Comparison of ENCODE assay signal across 6 mouse cellular contexts in the genomic region with DNA sequence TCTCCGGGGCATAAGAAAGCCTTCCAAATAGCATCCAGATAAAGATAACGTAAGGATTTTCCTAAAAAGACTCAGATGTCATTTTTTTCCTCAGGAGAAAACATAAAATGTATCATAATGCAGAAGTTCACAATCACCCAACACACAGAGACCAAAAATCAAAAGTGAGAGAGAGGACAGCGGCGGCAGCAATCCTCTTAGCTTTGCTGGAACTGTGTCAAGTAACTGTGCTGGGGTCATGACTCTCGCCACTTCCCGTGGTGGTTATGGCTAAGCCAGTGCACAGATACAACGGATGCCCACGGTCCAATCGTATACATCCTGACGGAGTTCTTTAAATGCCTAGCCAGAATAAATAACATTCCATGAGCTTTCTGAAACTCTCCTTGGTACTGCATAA. TPM values are rescaled to one million over a fixed set of nuclear protein-coding genes. Genes with fewer than 3 reads are reported as not detected.
DNase-seq lines count a peak whose midpoint lies in the region; ATAC-seq and TF ChIP-seq lines count a peak whose summit lies in the region.
"Not testable (repeated sequence)": the region's sequence is repeated elsewhere in the genome, so short reads cannot be mapped to it uniquely, and the experiment has no call there.

No protein-coding gene starts in this region.

- TF ChIP-seq CTCF in kidney, postnatal 0 days (IDR thresholded peaks at IDR 0.05; ENCODE audit: low read depth); liver, postnatal 0 days (IDR thresholded peaks at IDR 0.05; ENCODE audit: low read depth); stomach, postnatal 0 days (IDR thresholded peaks at IDR 0.05; ENCODE audit: low read depth): not testable (repeated sequence)

- peaks cover 13% of the 10 kb centered on the region for H3K9me3 ChIP-seq in forebrain, embryonic 11.5 days (ENCODE audit: control insufficient read depth, low read length)
- H3K9me3 ChIP-seq in kidney, postnatal 0 days (replicated peaks; ENCODE audit: low read length); liver, postnatal 0 days (ENCODE audit: low read length); stomach, postnatal 0 days (ENCODE audit: control insufficient read depth, low read length): not testable (repeated sequence)

- not testable (repeated sequence) for H3K36me3 ChIP-seq in forebrain, embryonic 11.5 days (ENCODE audit: control insufficient read depth, insufficient read depth, low read length); kidney, postnatal 0 days (ENCODE audit: insufficient read depth, low read length); liver, postnatal 0 days (replicated peaks; ENCODE audit: insufficient read depth, low read length); stomach, postnatal 0 days (ENCODE audit: control insufficient read depth, insufficient read depth, low read length)

- not testable (repeated sequence) for H3K27me3 ChIP-seq in forebrain, embryonic 11.5 days (ENCODE audit: control insufficient read depth, insufficient read depth, low read length); kidney, postnatal 0 days (ENCODE audit: insufficient read depth, low read length); liver, postnatal 0 days (ENCODE audit: insufficient read depth, low read length); stomach, postnatal 0 days (ENCODE audit: control insufficient read depth, insufficient read depth, low read length)

- TF ChIP-seq EP300 in liver, postnatal 0 days (IDR thresholded peaks at IDR 0.05; ENCODE audit: low read depth); stomach, postnatal 0 days (optimal IDR thresholded peaks at IDR 0.05): not testable (repeated sequence)

- ATAC-seq in forebrain, embryonic 11.5 days (replicated peaks; ENCODE audit: low FRiP score); kidney, postnatal 0 days (replicated peaks; ENCODE audit: low FRiP score, low read depth); liver, postnatal 0 days; stomach, postnatal 0 days (ENCODE audit: low FRiP score, low TSS enrichment): not testable (repeated sequence)

- not testable (repeated sequence) for H3K27ac ChIP-seq in forebrain, embryonic 11.5 days (ENCODE audit: low read depth, low read length); kidney, postnatal 0 days; liver, postnatal 0 days (ENCODE audit: low read depth); stomach, postnatal 0 days (replicated peaks)

- not testable (repeated sequence) for H3K4me1 ChIP-seq in forebrain, embryonic 11.5 days (replicated peaks; ENCODE audit: control insufficient read depth, insufficient read depth, low read length); kidney, postnatal 0 days (replicated peaks; ENCODE audit: insufficient read depth, low read length); liver, postnatal 0 days (ENCODE audit: insufficient read depth); stomach, postnatal 0 days (replicated peaks; ENCODE audit: control insufficient read depth, insufficient read depth)

- not testable (repeated sequence) for H3K4me2 ChIP-seq in forebrain, embryonic 11.5 days (ENCODE audit: low read depth, low read length, severe bottlenecking); kidney, postnatal 0 days (ENCODE audit: low read length); liver, postnatal 0 days (ENCODE audit: low read depth, low read length); stomach, postnatal 0 days (replicated peaks; ENCODE audit: low read depth)

- DNase-seq in adipocyte (ENCODE audit: low spot score) = peak; percentile 14
- peak; percentile 68 for DNase-seq in forebrain, embryonic 11.5 days (ENCODE audit: low spot score)
- peak; percentile 4 for DNase-seq in kidney, postnatal 0 days (ENCODE audit: low spot score)
- peak; percentile 37 for DNase-seq in liver, postnatal 0 days
- DNase-seq in lung, postnatal 10 days = peak; percentile 6
- peak; percentile 26 for DNase-seq in stomach, postnatal 0 days (ENCODE audit: low spot score)

- WGBS in forebrain, embryonic 11.5 days = 92% methylated on average over 10 of the region's 10 CpGs
- 90% methylated on average over 10 of the region's 10 CpGs for WGBS in kidney, postnatal 0 days
- 85% methylated on average over 10 of the region's 10 CpGs for WGBS in liver, postnatal 0 days (ENCODE audit: insufficient replicate concordance)
- 87% methylated on average over 10 of the region's 10 CpGs for WGBS in stomach, postnatal 0 days

- H3K4me3 ChIP-seq in forebrain, embryonic 11.5 days (ENCODE audit: low read depth, low read length); kidney, postnatal 0 days (replicated peaks; ENCODE audit: low read depth, low read length); liver, postnatal 0 days (ENCODE audit: low read depth, low read length); stomach, postnatal 0 days (ENCODE audit: low read depth, low read length): not testable (repeated sequence)

- not testable (repeated sequence) for H3K9ac ChIP-seq in forebrain, embryonic 11.5 days (ENCODE audit: low read length); kidney, postnatal 0 days (ENCODE audit: low read depth, low read length); liver, postnatal 0 days (replicated peaks); stomach, postnatal 0 days (ENCODE audit: low read length)

RNA-seq across cellular contexts. Expression of a gene that starts 3.9 kb away (rescaled TPM):
- polyA plus RNA-seq in forebrain, embryonic 11.5 days (2014; fragmentation: Nextera tagmentation; extraction: Ambion mirVana) = 1.2 TPM in 2 replicates
- 0.91 and 1.9 TPM in 2 replicates for polyA plus RNA-seq in kidney, postnatal 0 days (2015; fragmentation: Nextera tagmentation; extraction: Ambion mirVana)
- 0.41 and 0.77 TPM in 2 replicates for polyA plus RNA-seq in liver, postnatal 0 days (2015; fragmentation: Nextera tagmentation; extraction: Ambion mirVana)
- 0.75 and 1.2 TPM in 2 replicates for polyA plus RNA-seq in stomach, postnatal 0 days (2015; fragmentation: Nextera tagmentation; extraction: Ambion mirVana)

RNA-seq across cellular contexts. Expression of a gene that starts 4.2 kb away (rescaled TPM):
- 2.5 and 2.8 TPM in 2 replicates for polyA plus RNA-seq in forebrain, embryonic 11.5 days (2014; fragmentation: Nextera tagmentation; extraction: Ambion mirVana)
- 1.6 and 1.8 TPM in 2 replicates for polyA plus RNA-seq in kidney, postnatal 0 days (2015; fragmentation: Nextera tagmentation; extraction: Ambion mirVana)
- 0.72 and 0.91 TPM in 2 replicates for polyA plus RNA-seq in liver, postnatal 0 days (2015; fragmentation: Nextera tagmentation; extraction: Ambion mirVana)
- 1.2 and 1.3 TPM in 2 replicates for polyA plus RNA-seq in stomach, postnatal 0 days (2015; fragmentation: Nextera tagmentation; extraction: Ambion mirVana)

RNA-seq across cellular contexts. Expression of a gene that starts 29.5 kb away (rescaled TPM):
- 81.3 and 90.4 TPM in 2 replicates for polyA plus RNA-seq in forebrain, embryonic 11.5 days (2014; fragmentation: Nextera tagmentation; extraction: Ambion mirVana)
- 51.1 and 51.6 TPM in 2 replicates for polyA plus RNA-seq in kidney, postnatal 0 days (2015; fragmentation: Nextera tagmentation; extraction: Ambion mirVana)
- 18.4 and 18.6 TPM in 2 replicates for polyA plus RNA-seq in liver, postnatal 0 days (2015; fragmentation: Nextera tagmentation; extraction: Ambion mirVana)
- polyA plus RNA-seq in stomach, postnatal 0 days (2015; fragmentation: Nextera tagmentation; extraction: Ambion mirVana) = 24.1 and 24.4 TPM in 2 replicates

Comparison
In these comparisons a context has a peak if more than half of its experiments do, and no peak if none do; other contexts are left out.
1. DNase-seq: peak in every context shown above with its lines; median percentile 68 in forebrain, embryonic 11.5 days; 37 in liver, postnatal 0 days; 26 in stomach, postnatal 0 days; 14 in adipocyte; 6 in lung, postnatal 10 days; 4 in kidney, postnatal 0 days.